Mouse (Mus musculus) forebrain, embryonic 14.5 days (tissue): Measurements from ENCODE around the gene Prkd3. TPM values are rescaled to one million over a fixed set of nuclear protein-coding genes. Genes with fewer than 3 reads are reported as not detected.

ENCODE experiments used
- ATAC-seq: fragments of 200-750 bp; cut with Nextera tagmentation; 2 replicates; pipeline ENCODE4 v1.8.0; 2017; ENCODE audit warnings: mild to moderate bottlenecking, moderate library complexity
- DNase-seq: peaks from one replicate; pipeline ENCODE4 v3.0.0-alpha.2; 2015; ENCODE audit warnings: low spot score
- H3K27ac ChIP-seq: fragments of 300-500 bp; sonication (generic); 2 replicates; pipeline ENCODE4 v1.5.1; 2014; ENCODE audit warnings: low read depth, mild to moderate bottlenecking, control low read depth, low read length, moderate library complexity
- H3K27me3 ChIP-seq: fragments of 300-500 bp; sonication (generic); replicated peaks from 2 replicates; pipeline ENCODE4 v1.6.1; 2014; ENCODE audit warnings: low read length, control low read depth, mixed read lengths; ENCODE audit not compliant: control insufficient read depth, insufficient read depth
- H3K36me3 ChIP-seq: fragments of 300-500 bp; sonication (generic); 2 replicates; pipeline ENCODE4 v1.6.1; 2014; ENCODE audit warnings: low read length, control low read depth; ENCODE audit not compliant: control insufficient read depth, insufficient read depth
- H3K4me1 ChIP-seq: fragments of 300-500 bp; sonication (generic); 2 replicates; pipeline ENCODE4 v1.6.1; 2014; ENCODE audit warnings: antibody characterized with exemption, low read length, control low read depth; ENCODE audit not compliant: control insufficient read depth, insufficient read depth
- H3K4me2 ChIP-seq: fragments of 300-500 bp; sonication (generic); 2 replicates; pipeline ENCODE4 v1.6.1; 2014; ENCODE audit warnings: mild to moderate bottlenecking, control low read depth, low read length
- H3K4me3 ChIP-seq: fragments of 300-500 bp; sonication (generic); 2 replicates; pipeline ENCODE4 v1.5.1; 2014; ENCODE audit warnings: low read depth, low read length, control low read depth
- H3K9ac ChIP-seq: fragments of 300-500 bp; sonication (generic); 2 replicates; pipeline ENCODE4 v1.6.1; 2014; ENCODE audit warnings: mild to moderate bottlenecking, low read length, control low read depth, moderate library complexity
- H3K9me3 ChIP-seq: fragments of 300-500 bp; sonication (generic); replicated peaks from 2 replicates; pipeline ENCODE4 v1.6.1; 2016; ENCODE audit warnings: low read length, control low read depth, mixed read lengths; ENCODE audit not compliant: control insufficient read depth
- WGBS: fragments of 180-500 bp; shearing (Covaris S2); extraction: QIAGEN DNeasy Blood & Tissue Kit; methylation state at CpG from one replicate; pipeline ENCODE4 v1.1.7; 2014; 5-methylcytosine and 5-hydroxymethylcytosine counted together
- polyA plus RNA-seq: library from polyadenylated mRNA; unstranded; fragments of >200 nt; fragmentation: Nextera tagmentation; extraction: Ambion mirVana; gene quantifications from 2 replicates; pipeline ENCODE4 v1.2.1, GENCODE M21; 2014

Prkd3 gene
- polyA plus RNA-seq, 1 experiment from 2014 or later = 28.6 TPM

GRCm38 (mm10) chr17:79019726-79020207 is 849 bp downstream of the Prkd3 start:
- H3K36me3 ChIP-seq = no peaks in the 10 kb centered on the region
- H3K27ac ChIP-seq = peak overlapping the region; percentile 82; the same call in 1 of the 2 replicates
- peak overlapping the region; percentile 77 for H3K4me3 ChIP-seq
- no peaks in the 10 kb centered on the region; the same call in 1 of the 2 replicates for H3K27me3 ChIP-seq
- H3K9ac ChIP-seq = peak overlapping the region; percentile 78
- ATAC-seq (no peak), DNase-seq (no peak)
- H3K9me3 ChIP-seq = no peaks in the 10 kb centered on the region
- peaks cover 23% of the 10 kb centered on the region for H3K4me1 ChIP-seq
- WGBS = 2% methylated on average over 18 of the region's 18 CpGs
- peak overlapping the region; percentile 69 for H3K4me2 ChIP-seq

DNA sequence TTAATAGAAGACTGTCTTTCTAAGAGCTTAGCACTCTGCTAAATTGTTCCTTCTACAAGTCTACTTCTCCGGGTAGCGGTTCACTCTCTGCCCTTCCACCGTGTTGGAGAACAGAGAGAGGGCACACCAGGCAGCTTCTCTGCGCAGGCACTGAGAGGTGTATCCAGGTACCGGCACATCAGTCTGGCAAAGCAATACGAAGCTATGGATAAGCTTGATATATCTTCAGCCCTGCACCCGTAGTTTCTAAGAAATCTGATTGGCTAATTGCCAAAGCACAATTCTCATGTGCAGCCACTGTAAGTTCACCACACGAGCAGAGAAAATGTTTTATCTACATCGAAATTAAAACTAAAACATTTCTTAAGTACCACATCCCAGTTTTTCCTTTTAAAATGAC is 2.2 kb downstream of the Prkd3 start:
- H3K9me3 ChIP-seq = no peaks in the 10 kb centered on the region
- H3K4me1 ChIP-seq = peaks cover 23% of the 10 kb centered on the region
- H3K36me3 ChIP-seq = no peaks in the 10 kb centered on the region
- peak overlapping the region; percentile 69 for H3K4me2 ChIP-seq
- DNase-seq (peak; percentile 42), ATAC-seq (no peak)
- WGBS = 41% methylated on average over 9 of the region's 9 CpGs
- no peak overlapping the region; the same call in 1 of the 2 replicates for H3K9ac ChIP-seq
- H3K4me3 ChIP-seq = peak overlapping the region; percentile 77; the same call in 1 of the 2 replicates
- H3K27ac ChIP-seq = no peak overlapping the region
- no peaks in the 10 kb centered on the region; the same call in 1 of the 2 replicates for H3K27me3 ChIP-seq

DNA sequence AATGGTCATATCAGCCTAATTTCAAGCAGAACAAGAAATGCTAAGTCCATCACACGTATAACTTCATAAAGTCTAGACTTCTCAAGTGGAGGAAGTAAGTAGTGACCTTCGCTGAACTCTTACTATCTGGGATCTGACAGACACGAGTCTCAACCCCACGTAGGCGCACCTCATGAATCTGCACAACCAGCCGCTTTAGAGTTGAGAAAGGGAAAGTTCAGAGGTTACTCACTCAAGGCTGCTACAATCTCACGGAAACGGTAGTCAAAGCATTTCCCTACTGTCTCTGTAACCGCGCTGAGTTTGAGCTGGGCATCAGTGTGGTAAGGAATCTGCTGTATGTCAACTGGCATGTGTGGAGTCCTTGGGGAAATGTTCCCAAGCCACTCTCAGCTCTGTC is 4.8 kb downstream of the Prkd3 start:
- H3K4me2 ChIP-seq = no peak overlapping the region
- H3K36me3 ChIP-seq = peaks cover 16% of the 10 kb centered on the region
- H3K4me3 ChIP-seq = no peak overlapping the region
- 92% methylated on average over 10 of the region's 10 CpGs for WGBS
- H3K4me1 ChIP-seq = peaks cover 23% of the 10 kb centered on the region
- no peak overlapping the region for H3K9ac ChIP-seq
- H3K9me3 ChIP-seq = no peaks in the 10 kb centered on the region
- H3K27me3 ChIP-seq = no peaks in the 10 kb centered on the region
- ATAC-seq (no peak), DNase-seq (no peak)
- H3K27ac ChIP-seq = no peak overlapping the region

DNA sequence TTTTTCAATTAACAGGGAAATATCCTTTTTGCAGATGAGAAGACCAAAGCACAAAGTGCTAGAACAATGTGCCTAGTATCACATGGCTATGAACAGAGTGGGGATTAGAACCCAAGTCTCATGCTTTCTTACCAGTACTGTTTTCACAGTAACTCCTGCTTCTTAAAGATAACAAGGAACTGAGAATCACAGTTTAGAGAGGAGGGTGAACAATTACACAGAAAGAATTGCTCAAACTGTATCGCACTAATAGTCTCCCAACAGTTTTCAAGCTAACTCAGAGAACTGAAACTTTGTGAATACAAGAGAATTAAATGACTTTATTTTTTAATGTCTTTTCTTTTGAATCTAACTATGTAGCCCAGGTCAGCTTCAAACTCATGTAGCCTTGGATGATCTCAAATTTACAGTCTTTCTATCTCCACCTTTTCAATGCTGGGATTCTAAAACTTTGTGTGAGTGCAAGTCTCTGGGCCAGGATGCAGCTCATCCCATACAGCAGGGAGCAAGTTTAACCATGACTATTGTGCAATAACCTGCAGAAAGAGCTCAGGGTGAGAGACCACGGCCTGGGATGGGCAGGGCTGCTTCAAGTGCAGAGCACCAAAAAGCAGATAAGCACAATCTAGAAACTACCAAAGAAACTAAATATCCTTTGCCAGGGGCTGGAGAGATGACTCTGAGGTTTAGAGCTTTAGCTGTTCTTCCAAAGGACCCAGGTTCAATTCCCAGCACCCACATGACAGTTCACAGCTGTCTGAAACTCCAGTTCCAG is 5.5 kb downstream of the Prkd3 start:
- Histone ChIP-seq H3K9ac (no peak overlapping the region), H3K27ac (no peak overlapping the region), H3K27me3 (no peaks in the 10 kb centered on the region), H3K36me3 (peaks cover 16% of the 10 kb centered on the region), H3K4me2 (no peak overlapping the region), H3K9me3 (no peaks in the 10 kb centered on the region), H3K4me3 (no peak overlapping the region), H3K4me1 (peaks cover 23% of the 10 kb centered on the region)
- ATAC-seq (no peak), DNase-seq (no peak)
- 85% methylated on average over 2 of the region's 2 CpGs for WGBS

GRCm38 (mm10) chr17:79013625-79014024 is 7.0 kb downstream of the Prkd3 start:
- no peaks in the 10 kb centered on the region for H3K9me3 ChIP-seq
- no peak for ATAC-seq
- H3K4me2 ChIP-seq = no peak overlapping the region
- H3K36me3 ChIP-seq = peaks cover 16% of the 10 kb centered on the region
- DNase-seq = no peak
- H3K9ac ChIP-seq = no peak overlapping the region
- no peak overlapping the region for H3K4me3 ChIP-seq
- no peaks in the 10 kb centered on the region for H3K27me3 ChIP-seq
- WGBS = 93% methylated on average over 2 of the region's 2 CpGs
- H3K27ac ChIP-seq = no peak overlapping the region
- peaks cover 14% of the 10 kb centered on the region for H3K4me1 ChIP-seq

GRCm38 (mm10) chr17:78999745-79000270 is 20.8 kb downstream of the Prkd3 start:
- Histone ChIP-seq H3K27ac (no peak overlapping the region), H3K4me2 (no peak overlapping the region), H3K27me3 (no peaks in the 10 kb centered on the region), H3K36me3 (no peaks in the 10 kb centered on the region), H3K9ac (no peak overlapping the region), H3K9me3 (no peaks in the 10 kb centered on the region), H3K4me3 (no peak overlapping the region), H3K4me1 (no peaks in the 10 kb centered on the region)
- DNase-seq = no peak
- WGBS = 92% methylated on average over 4 of the region's 4 CpGs
- ATAC-seq = no peak

DNA sequence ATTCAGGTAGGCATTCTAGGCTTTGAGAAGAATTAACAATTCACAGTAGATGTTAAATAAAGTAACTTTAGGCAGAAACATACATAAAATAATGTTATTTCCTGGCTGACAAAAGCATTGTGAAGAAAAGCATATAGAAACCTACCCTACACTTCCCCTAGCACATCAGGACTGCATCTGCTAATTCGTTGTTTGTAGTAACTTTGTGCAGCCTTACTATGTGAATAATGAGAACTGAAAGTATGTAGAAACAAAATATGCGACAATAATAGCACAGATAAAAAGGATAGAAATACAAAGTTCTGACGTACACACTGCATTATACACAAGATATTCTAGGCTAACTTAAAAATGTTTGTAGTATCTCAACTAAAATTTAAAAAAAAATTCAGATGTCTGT is 21.4 kb downstream of the Prkd3 start:
- no peak for DNase-seq
- no peaks in the 10 kb centered on the region for H3K4me1 ChIP-seq
- WGBS = 95% methylated on average over 3 of the region's 3 CpGs
- ATAC-seq = no peak
- H3K27ac ChIP-seq = no peak overlapping the region
- H3K4me2 ChIP-seq = no peak overlapping the region
- H3K27me3 ChIP-seq = no peaks in the 10 kb centered on the region
- no peak overlapping the region for H3K9ac ChIP-seq
- H3K9me3 ChIP-seq = no peaks in the 10 kb centered on the region
- no peaks in the 10 kb centered on the region for H3K36me3 ChIP-seq
- H3K4me3 ChIP-seq = no peak overlapping the region

- no peaks in the 10 kb centered on the region for H3K4me1 ChIP-seq
- no peak for DNase-seq
- H3K27ac ChIP-seq = no peak overlapping the region
- no peak overlapping the region for H3K9ac ChIP-seq
- H3K36me3 ChIP-seq = no peaks in the 10 kb centered on the region
- no peaks in the 10 kb centered on the region for H3K9me3 ChIP-seq
- no peak for ATAC-seq
- H3K4me3 ChIP-seq = no peak overlapping the region
- H3K4me2 ChIP-seq = no peak overlapping the region
- 95% methylated on average over 2 of the region's 2 CpGs for WGBS
- H3K27me3 ChIP-seq = no peaks in the 10 kb centered on the region
These were observed 22.5 kb downstream of the Prkd3 start for GRCm38 (mm10) chr17:78998130-78998529.
